Mouse (Mus musculus): ENCODE measurements around the gene Eif5a.

Gene Eif5a

DNA sequence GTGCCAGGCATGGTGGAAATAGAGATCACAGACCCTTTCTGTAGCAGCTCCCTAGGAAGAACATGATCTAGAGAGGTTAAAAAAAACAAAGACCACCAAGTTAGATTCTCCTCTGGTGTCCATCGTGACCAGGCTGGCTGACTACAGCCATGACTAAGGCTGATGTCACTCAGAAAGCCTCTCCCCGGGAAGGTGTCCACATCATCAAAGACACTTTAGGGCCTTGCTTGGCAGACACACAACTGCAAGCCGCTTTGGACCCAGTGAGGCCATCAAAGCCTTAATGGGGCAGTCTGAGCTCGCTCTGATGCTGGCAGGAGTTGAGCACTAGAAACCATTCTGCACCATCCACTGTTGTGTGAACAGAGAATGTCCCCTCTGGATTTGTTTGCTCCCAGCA is 49.3 kb downstream of the Eif5a start:
- DNase-seq (ENCODE audit: low spot score): no peak

- no peak for DNase-seq (ENCODE audit: low spot score)
Observed at GRCm38 (mm10) chr11:69871822-69872221, 49.9 kb downstream of the Eif5a start.

GRCm38 (mm10) chr11:69870289-69871069 is 51.3 kb downstream of the Eif5a start:
- no peak for DNase-seq (ENCODE audit: low spot score)

DNA sequence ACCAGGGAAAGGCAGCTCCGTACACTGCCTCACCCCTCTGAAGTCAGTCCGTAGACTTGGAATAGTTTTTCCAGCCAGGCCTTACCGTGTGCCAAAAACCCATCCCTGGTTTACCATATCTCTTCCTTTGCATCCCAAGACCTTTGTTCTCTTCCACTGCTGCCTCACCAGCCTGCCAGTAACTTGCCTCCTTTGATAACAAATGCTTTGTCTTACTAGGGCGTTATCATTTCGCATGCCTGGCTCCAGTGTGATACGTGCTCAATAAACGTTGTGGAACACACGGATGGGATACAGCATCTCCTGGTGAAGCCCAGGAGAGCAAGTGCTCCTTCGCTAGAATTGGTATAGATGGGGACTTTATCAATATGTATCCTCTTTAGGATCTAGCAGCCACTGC is 54.4 kb downstream of the Eif5a start:
- DNase-seq (ENCODE audit: low spot score): no peak

Measured in ovary, postnatal 10 days (tissue).